ENCODE assay signal across 7 mouse cellular contexts in genomic region chr7:123377443-123378400, GRCm38 (mm10). TPM values are rescaled to one million over a fixed set of nuclear protein-coding genes. Genes with fewer than 3 reads are reported as not detected.
DNase-seq lines count a peak whose midpoint lies in the region; ATAC-seq lines count a peak whose summit lies in the region.

No protein-coding gene starts in this region.

- H3K36me3 ChIP-seq in embryonic facial prominence, embryonic 12.5 days, result peaks cover 4% of the 10 kb centered on the region; the same call in 1 of the 2 replicates
- H3K36me3 ChIP-seq in limb, embryonic 11.5 days (ENCODE audit: control insufficient read depth, insufficient read depth, low read length), result no peaks in the 10 kb centered on the region
- no peaks in the 10 kb centered on the region for H3K36me3 ChIP-seq in midbrain, embryonic 14.5 days (ENCODE audit: control insufficient read depth, insufficient read depth, low read length)

- no peaks in the 10 kb centered on the region for H3K9me3 ChIP-seq in embryonic facial prominence, embryonic 12.5 days
- H3K9me3 ChIP-seq in limb, embryonic 11.5 days (ENCODE audit: control insufficient read depth, low read length), result no peaks in the 10 kb centered on the region
- no peaks in the 10 kb centered on the region for H3K9me3 ChIP-seq in midbrain, embryonic 14.5 days (ENCODE audit: control insufficient read depth, low read length)

- H3K27me3 ChIP-seq in embryonic facial prominence, embryonic 12.5 days, result no peaks in the 10 kb centered on the region
- no peaks in the 10 kb centered on the region for H3K27me3 ChIP-seq in limb, embryonic 11.5 days (ENCODE audit: control insufficient read depth, insufficient read depth, low read length)
- no peaks in the 10 kb centered on the region for H3K27me3 ChIP-seq in midbrain, embryonic 14.5 days (ENCODE audit: control insufficient read depth, insufficient read depth, low read length)

- H3K9ac ChIP-seq in embryonic facial prominence, embryonic 12.5 days, result peak overlapping the region; percentile 78
- H3K9ac ChIP-seq in limb, embryonic 11.5 days (ENCODE audit: low read length), result peak overlapping the region; percentile 71
- H3K9ac ChIP-seq in midbrain, embryonic 14.5 days (replicated peaks; ENCODE audit: low read length), result peak overlapping the region; percentile 79

- peak overlapping the region; percentile 86 for H3K4me3 ChIP-seq in embryonic facial prominence, embryonic 12.5 days
- peak overlapping the region; percentile 66 for H3K4me3 ChIP-seq in limb, embryonic 11.5 days (ENCODE audit: low read depth, low read length)
- peak overlapping the region; percentile 81 for H3K4me3 ChIP-seq in midbrain, embryonic 14.5 days (replicated peaks; ENCODE audit: low read depth, low read length)

- peak; percentile 93 for DNase-seq in adrenal gland, postnatal 25 days
- peak; percentile 100 for DNase-seq in heart, adult 11 months
- DNase-seq in kidney, adult 18-20 months, result peak; percentile 91
- DNase-seq in limb, embryonic 11.5 days (ENCODE audit: low spot score), result peak; percentile 93
- DNase-seq in midbrain, embryonic 14.5 days, result peak; percentile 97
- DNase-seq in spleen, adult 18-20 months, result peak; percentile 80 to 90

- 3% methylated on average over 41 of the region's 41 CpGs for WGBS in embryonic facial prominence, embryonic 12.5 days
- 4% methylated on average over 41 of the region's 41 CpGs for WGBS in limb, embryonic 11.5 days
- WGBS in midbrain, embryonic 14.5 days, result 3% methylated on average over 41 of the region's 41 CpGs

- peaks cover 11% of the 10 kb centered on the region for H3K4me1 ChIP-seq in embryonic facial prominence, embryonic 12.5 days
- H3K4me1 ChIP-seq in limb, embryonic 11.5 days (ENCODE audit: control insufficient read depth, insufficient read depth, low read length), result peaks cover 7% of the 10 kb centered on the region
- H3K4me1 ChIP-seq in midbrain, embryonic 14.5 days (ENCODE audit: control insufficient read depth, insufficient read depth, low read length), result peaks cover 12% of the 10 kb centered on the region

- H3K27ac ChIP-seq in embryonic facial prominence, embryonic 12.5 days, result no peak overlapping the region
- no peak overlapping the region for H3K27ac ChIP-seq in limb, embryonic 11.5 days (replicated peaks; ENCODE audit: low read depth, low read length)
- peak overlapping the region; percentile 83 for H3K27ac ChIP-seq in midbrain, embryonic 14.5 days (replicated peaks; ENCODE audit: low read depth, low read length)

- ATAC-seq in embryonic facial prominence, embryonic 12.5 days (ENCODE audit: insufficient number of reproducible peaks, insufficient read depth, low FRiP score, low TSS enrichment), result peak; percentile 99
- peak; percentile 99 for ATAC-seq in limb, embryonic 11.5 days (ENCODE audit: insufficient number of reproducible peaks, low FRiP score, low TSS enrichment, low read depth)
- peak; percentile 100 for ATAC-seq in midbrain, embryonic 14.5 days (ENCODE audit: low FRiP score, low TSS enrichment)

- H3K4me2 ChIP-seq in embryonic facial prominence, embryonic 12.5 days (replicated peaks), result peak overlapping the region; percentile 91
- peak overlapping the region; percentile 65 for H3K4me2 ChIP-seq in limb, embryonic 11.5 days (ENCODE audit: low read depth, severe bottlenecking)
- H3K4me2 ChIP-seq in midbrain, embryonic 14.5 days (ENCODE audit: low read length), result peak overlapping the region; percentile 89

RNA-seq across cellular contexts. Expression of gene Arhgap17, which starts 8.0 kb away (rescaled TPM):
- total RNA-seq in adrenal gland, postnatal 25 days (2021), result 70.8 and 76.6 TPM in 2 replicates
- polyA plus RNA-seq in embryonic facial prominence, embryonic 12.5 days (2016; fragmentation: Nextera tagmentation; extraction: Ambion mirVana), result 21.4 and 24.5 TPM in 2 replicates
- 32.6 and 32.7 TPM in 2 replicates for polyA plus RNA-seq in limb, embryonic 11.5 days (2014; fragmentation: Nextera tagmentation; extraction: Ambion mirVana)
- polyA plus RNA-seq in midbrain, embryonic 14.5 days (2014; fragmentation: Nextera tagmentation; extraction: Ambion mirVana), result 8.1 and 12.0 TPM in 2 replicates

RNA-seq across cellular contexts. Expression of gene Lcmt1, which starts 8.1 kb away (rescaled TPM):
- 20.9 and 34.2 TPM in 2 replicates for total RNA-seq in adrenal gland, postnatal 25 days (2021)
- polyA plus RNA-seq in embryonic facial prominence, embryonic 12.5 days (2016; fragmentation: Nextera tagmentation; extraction: Ambion mirVana), result 51.0 and 55.5 TPM in 2 replicates
- 50.7 and 60.7 TPM in 2 replicates for polyA plus RNA-seq in limb, embryonic 11.5 days (2014; fragmentation: Nextera tagmentation; extraction: Ambion mirVana)
- polyA plus RNA-seq in midbrain, embryonic 14.5 days (2014; fragmentation: Nextera tagmentation; extraction: Ambion mirVana), result 100 and 115 TPM in 2 replicates
